Mouse (Mus musculus): ENCODE results near the gene Htr3b.
A peak's percentile ranks its signal among the peaks of the same experiment; 100 is the strongest.

Gene Htr3b

DNA sequence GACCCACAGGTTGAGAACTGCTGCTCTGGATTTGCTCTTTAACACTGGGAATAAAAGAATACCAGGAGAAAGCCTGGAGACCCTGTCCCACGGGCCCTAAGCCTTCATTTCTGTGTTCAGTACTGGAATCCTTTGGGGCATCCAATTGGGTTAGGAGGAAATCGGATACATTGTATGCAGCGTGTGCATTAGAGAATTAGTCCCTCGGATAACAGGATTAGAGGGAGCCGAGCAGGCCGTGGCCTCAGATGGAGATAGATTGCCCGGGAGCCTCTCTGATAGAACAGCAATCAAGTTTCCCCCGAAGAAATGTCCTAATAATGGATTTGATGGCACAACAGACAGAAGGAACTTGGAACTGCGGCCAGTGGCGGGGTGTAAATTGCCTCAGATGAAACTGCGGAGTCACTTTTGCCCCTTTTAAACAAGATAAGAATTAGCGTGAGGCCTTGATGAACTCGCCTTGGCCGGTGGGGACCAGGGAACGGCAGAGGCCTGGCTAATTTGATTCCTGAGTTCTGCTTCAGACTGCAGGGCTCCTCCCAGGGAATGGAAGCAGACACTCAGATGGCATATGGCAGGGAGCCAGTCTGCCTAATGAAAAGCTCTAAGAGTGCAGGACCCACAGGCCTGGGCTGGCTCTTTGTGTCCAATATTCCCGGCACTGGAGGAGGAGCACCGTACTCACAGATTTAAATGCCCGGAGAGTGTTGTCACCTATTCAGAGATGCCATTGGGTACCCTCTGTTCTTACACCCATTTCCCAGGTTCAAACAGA lies 48.6 kb downstream of the Htr3b start:
- DNase-seq: no peak

GRCm38 (mm10) chr9:48910885-48911537 lies 53.8 kb downstream of the Htr3b start, which contains the start of gene Htr3a:
Htr3a (minus strand) TSS chr9:48911099.
- DNase-seq: peak; percentile 51

- no peak for DNase-seq
Observed at GRCm38 (mm10) chr9:48904421-48904820, 60.4 kb downstream of the Htr3b start.

- DNase-seq: peak; percentile 22
Observed at GRCm38 (mm10) chr9:48903766-48904165, 61.0 kb downstream of the Htr3b start.

DNA sequence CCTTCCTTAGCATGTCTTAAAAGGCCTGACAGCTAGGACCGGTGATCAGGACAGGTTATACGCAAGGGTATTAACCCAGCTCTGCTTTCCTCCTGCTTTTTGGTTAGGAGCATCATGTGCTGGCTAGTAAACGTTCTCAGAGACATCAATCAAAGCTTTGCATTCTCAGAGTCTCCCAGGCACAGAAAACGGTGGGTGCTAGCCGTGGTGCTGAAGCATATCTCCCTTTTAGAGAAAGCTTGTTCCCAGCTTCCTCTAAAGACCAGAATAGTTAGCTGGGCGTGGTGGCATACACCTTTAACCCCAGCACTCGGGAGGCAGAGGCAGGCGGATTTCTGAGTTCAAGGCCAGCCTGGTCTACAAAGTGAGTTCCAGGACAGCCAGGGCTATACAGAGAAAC lies 66.2 kb downstream of the Htr3b start:
- DNase-seq: peak; percentile 9

DNA sequence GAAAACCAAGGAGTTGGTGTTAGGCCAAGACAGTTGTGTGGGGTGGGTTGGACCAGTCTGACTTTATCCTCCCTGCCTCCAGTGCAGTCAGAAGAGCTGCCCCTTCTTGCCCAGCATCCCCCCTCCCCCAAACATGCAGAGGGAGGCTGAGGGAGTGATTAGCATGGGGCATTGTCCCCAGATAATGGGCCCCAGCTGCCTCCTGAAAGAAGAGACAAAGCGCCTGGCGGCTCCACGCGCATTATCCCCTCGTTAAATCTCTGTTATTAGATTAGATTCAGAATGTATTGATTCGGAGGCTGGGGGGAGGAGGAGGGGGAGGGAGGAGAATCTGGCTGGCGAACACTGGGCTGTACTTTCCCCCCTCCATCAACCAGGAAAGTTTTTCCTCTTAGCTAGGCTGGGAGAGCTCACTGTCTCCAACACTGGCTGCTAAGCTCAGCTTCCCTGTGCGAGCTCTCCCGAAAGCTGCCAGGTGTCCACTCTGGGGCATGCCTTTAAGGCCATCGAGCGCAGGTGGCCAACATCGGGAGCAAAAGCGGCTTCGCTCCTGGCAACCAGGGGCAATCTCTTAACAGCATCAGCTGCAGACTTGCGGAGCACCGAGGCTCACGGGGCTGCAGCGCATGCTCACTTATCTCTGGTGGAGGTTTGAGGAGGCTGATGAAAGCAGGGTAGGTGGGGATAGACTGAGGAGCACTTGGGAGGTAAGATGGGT lies 68.8 kb downstream of the Htr3b start:
- no peak for DNase-seq

DNA sequence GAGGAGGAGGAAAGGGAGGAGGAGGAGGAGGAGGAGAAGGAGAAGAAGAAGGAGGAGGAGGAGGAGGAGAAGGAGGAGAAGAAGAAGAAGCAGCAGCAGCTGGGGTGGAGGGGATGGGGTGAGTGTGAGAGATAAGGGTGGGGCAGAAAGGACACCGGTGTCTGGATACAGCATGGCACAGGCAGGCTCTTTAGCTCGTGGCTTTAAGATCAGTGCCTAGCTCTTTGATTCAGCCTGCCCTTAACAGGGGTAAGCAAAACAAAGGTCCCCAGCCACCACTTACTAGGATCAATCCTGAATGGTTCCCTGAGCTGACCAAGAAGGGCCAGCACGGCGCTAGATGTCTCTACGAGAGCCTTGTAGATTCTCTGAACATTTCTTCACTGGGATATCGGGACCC lies 70.0 kb downstream of the Htr3b start:
- DNase-seq: no peak

DNA sequence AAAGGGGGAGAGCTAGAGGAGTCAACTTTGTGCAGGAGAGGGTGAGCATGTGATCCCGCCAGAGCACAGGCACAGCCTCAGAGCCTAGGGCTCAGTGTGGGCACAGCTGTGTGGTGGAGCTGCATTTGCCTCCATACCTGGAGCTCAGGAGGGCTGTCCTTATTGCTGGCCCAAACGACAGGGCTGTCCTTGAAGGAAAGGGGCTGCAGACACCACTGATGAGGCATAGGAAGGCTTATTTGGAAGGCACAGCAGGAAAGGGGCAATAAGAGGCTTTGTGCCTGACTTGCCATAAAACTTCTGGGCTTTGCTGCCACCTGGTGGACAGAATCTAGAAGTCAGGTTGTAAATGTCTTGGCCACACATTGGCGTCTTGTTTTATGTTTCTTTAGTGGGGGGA lies 70.8 kb downstream of the Htr3b start:
- peak; percentile 69 for DNase-seq

- DNase-seq: no peak
Observed at GRCm38 (mm10) chr9:48889093-48889492, 75.7 kb downstream of the Htr3b start.
